Mouse (Mus musculus): ENCODE measurements at regions not wholly inside any gene's neighbourhood (a gene's known extent, or its start where the extent isn't known, plus 50 kb on each side); places are given as distances from the start of the nearest gene placed in this dataset.
A peak's percentile ranks its signal among the peaks of the same experiment; 100 is the strongest.

DNA sequence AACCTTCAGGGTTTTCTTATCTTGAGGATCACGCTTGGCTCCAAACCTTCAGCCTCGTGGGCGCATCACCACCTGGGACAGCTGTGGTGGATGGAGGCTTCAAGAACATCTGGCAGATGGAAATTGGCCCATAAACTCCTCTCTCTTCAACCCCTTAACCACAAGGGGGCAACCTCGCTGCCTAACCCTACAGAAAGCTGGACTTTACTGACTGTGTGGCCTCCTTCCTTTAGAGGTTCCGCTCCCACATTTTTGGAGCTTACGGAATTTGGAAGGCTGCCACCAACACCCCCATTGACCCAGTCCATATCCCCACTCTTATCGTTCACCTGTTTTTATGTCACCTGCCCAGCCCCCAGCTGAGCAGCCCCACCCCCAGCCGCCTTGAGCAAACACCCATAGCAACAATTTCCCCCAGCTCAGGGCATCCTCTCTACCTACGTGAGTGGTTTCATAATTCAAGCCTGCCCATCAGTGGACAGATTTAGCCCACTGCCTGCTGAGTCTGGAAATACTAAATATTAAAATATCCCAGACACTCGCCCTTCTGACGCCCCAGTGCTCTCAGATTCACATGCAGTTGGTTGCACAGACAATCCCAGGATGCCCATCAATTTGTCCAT is 167.0 kb upstream of the Slc22a22 start:
- Histone ChIP-seq H3K4me3 (replicated peaks) (no peak overlapping the region), H3K9me3 (replicated peaks) (no peaks in the 10 kb centered on the region), H3K27me3 (replicated peaks) (no peaks in the 10 kb centered on the region), H3K36me3 (no peaks in the 10 kb centered on the region), H3K4me1 (no peaks in the 10 kb centered on the region), H3K4me2 (no peak overlapping the region), H3K9ac (replicated peaks) (no peak overlapping the region), H3K27ac (replicated peaks) (no peak overlapping the region)
- no peak for ATAC-seq (ENCODE audit: low FRiP score)
- WGBS, result 62% methylated on average over 11 of the region's 11 CpGs

DNA sequence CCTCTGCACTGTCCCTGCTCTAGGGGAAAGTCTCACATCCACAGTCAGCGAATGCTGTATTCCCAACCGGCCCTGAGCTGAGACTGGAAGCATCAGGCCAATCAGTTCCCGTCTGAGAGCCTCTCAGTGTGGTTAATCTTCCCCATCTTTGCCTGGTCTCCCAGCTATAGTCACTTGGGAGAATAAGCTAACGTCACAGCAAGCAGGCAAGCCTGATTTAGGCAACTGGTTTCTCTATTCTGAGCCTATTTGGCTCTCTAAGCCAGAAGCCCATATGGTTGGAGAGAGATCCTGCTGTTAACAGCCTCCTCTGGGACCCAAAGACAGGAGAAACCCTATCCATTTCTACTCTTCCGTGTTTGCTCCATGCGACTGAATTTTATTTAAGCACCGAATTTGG is 161.7 kb upstream of the Slc22a22 start:
- H3K4me3 ChIP-seq (replicated peaks), result no peak overlapping the region
- H3K4me1 ChIP-seq, result 0 out of 2 replicates have a peak, but pooled peaks cover 3% of the 10 kb centered on the region
- no peak overlapping the region for H3K4me2 ChIP-seq
- no peaks in the 10 kb centered on the region for H3K9me3 ChIP-seq (replicated peaks)
- H3K27me3 ChIP-seq (replicated peaks), result no peaks in the 10 kb centered on the region
- no peak overlapping the region for H3K27ac ChIP-seq (replicated peaks)
- WGBS, result 60% methylated on average over 7 of the region's 7 CpGs
- H3K9ac ChIP-seq (replicated peaks), result no peak overlapping the region
- ATAC-seq (ENCODE audit: low FRiP score), result no peak
- H3K36me3 ChIP-seq, result no peaks in the 10 kb centered on the region

DNA sequence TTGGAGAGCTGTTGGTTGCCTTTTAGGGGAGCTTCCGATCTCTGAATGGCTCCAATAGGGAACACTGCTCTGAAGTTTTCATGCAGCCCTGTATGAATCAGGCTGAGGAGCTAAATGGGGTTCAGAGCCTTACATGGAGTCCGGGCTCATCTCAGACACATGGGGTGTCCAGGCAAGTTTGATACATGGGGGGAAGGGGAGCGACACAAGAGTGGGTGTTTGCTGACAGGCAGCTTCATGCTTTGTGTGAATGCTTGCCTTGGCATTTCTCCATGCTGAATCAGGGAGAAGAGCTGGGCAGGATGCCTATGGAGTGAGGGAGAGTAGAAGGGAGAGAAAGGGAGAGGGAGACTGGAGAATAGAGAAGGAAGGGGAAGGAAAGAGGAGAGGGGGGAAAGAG is 155.6 kb upstream of the Slc22a22 start:
- H3K27ac ChIP-seq (replicated peaks), result no peak overlapping the region
- no peak overlapping the region for H3K4me2 ChIP-seq
- ATAC-seq (ENCODE audit: low FRiP score), result no peak
- no peak overlapping the region for H3K9ac ChIP-seq (replicated peaks)
- no peaks in the 10 kb centered on the region for H3K4me1 ChIP-seq
- H3K36me3 ChIP-seq, result no peaks in the 10 kb centered on the region
- H3K4me3 ChIP-seq (replicated peaks), result no peak overlapping the region
- no peaks in the 10 kb centered on the region for H3K27me3 ChIP-seq (replicated peaks)
- H3K9me3 ChIP-seq (replicated peaks), result no peaks in the 10 kb centered on the region
- WGBS, result 81% methylated on average over 3 of the region's 3 CpGs

DNA sequence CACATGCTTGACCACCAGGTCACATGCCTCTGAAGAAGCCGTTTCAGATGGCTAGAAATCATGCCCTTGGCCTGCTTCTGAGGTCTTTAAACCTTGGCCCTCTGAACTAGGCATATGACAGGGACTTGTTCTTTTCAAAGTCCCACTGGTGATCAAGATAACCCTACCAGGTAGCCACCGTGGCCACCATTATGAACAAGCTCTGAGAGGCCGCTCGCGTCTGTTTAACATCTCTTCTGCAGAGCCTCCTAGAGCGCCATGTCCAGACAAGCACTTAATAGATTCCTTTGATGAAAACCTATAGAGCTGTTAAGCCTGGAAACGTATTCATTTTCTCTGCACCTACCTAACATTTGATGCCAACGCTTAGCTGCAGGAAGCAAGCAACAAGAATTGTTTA is 155.1 kb upstream of the Slc22a22 start:
- Histone ChIP-seq H3K27me3 (replicated peaks) (no peaks in the 10 kb centered on the region), H3K36me3 (no peaks in the 10 kb centered on the region), H3K4me1 (no peaks in the 10 kb centered on the region), H3K9me3 (replicated peaks) (no peaks in the 10 kb centered on the region), H3K9ac (replicated peaks) (no peak overlapping the region), H3K27ac (replicated peaks) (no peak overlapping the region), H3K4me2 (no peak overlapping the region), H3K4me3 (replicated peaks) (no peak overlapping the region)
- WGBS, result 88% methylated on average over 8 of the region's 8 CpGs
- no peak for ATAC-seq (ENCODE audit: low FRiP score)

DNA sequence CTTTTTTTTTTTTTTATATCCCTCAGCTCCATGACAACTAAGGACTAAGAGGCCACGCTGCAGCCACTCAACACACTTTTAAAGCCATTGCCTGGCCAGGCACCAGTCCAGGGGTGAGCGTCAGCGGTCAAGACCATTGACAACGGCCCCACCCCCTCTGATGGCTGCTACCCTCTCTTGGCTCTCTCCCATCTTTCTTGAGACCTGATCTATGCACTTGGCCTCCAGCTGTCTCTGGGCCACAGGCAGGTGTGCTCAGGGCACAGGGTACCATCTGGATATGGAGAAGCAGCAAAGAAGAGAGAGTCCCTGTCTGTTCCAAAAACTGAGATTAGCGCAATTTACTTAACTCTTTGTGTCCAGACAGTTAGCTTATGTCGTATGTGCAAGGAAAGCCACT is 141.0 kb upstream of the Slc22a22 start:
- Histone ChIP-seq H3K4me2 (no peak overlapping the region), H3K4me1 (no peaks in the 10 kb centered on the region), H3K9ac (replicated peaks) (no peak overlapping the region), H3K27ac (replicated peaks) (no peak overlapping the region), H3K9me3 (replicated peaks) (no peaks in the 10 kb centered on the region), H3K27me3 (replicated peaks) (no peaks in the 10 kb centered on the region), H3K36me3 (no peaks in the 10 kb centered on the region), H3K4me3 (replicated peaks) (no peak overlapping the region)
- no peak for ATAC-seq (ENCODE audit: low FRiP score)
- WGBS, result 81% methylated on average over 6 of the region's 6 CpGs

DNA sequence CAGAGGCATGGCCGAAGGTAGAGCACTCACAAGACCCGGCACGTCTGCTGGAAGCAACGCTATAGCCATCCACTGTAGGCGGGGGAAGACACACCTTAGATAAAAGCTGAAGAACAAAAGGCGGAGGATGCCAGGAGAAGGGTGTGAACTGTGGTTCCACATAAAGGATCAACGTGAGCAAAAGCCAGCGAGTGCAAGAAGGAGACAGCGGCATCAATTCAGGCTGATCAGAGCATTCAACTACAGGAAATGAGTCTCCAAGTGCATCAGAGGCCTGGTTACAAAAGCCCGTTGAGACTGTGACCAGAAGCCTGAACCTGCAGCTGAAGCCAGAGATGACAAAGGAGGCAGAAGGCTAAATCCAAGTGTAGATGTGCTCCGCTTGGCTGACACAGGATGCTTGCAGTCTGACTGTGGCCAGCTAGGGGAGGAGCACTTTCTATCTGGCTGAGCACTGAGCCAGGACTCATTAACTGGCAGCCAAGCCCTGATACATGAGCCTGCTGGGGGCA is 139.5 kb upstream of the Slc22a22 start:
- no peak for ATAC-seq (ENCODE audit: low FRiP score)

DNA sequence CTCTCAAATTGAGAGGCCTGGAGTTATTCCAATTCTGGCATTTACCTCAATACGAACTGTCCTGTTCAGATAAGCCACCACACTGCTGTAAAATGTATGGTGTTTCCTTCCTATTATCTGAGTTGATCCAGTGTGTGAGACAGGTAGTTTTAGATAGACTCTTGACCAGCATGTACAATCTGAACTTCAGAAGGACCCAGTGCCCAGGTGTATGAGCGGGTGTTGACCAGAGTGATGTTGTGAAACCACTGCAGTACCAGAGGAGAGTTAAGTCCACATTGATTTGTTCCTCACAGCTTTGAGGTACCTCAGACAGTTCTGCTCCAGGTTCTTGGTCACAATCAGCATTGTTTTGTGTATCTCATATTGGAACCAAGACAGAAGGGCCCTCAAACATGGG is 132.6 kb upstream of the Slc22a22 start:
- Histone ChIP-seq H3K4me3 (replicated peaks) (no peak overlapping the region), H3K4me1 (no peaks in the 10 kb centered on the region), H3K9ac (replicated peaks) (no peak overlapping the region), H3K36me3 (no peaks in the 10 kb centered on the region), H3K27me3 (replicated peaks) (no peaks in the 10 kb centered on the region), H3K4me2 (no peak overlapping the region), H3K27ac (replicated peaks) (no peak overlapping the region), H3K9me3 (replicated peaks) (no peaks in the 10 kb centered on the region)
- no peak for ATAC-seq (ENCODE audit: low FRiP score)
- 91% methylated on average over 2 of the region's 2 CpGs for WGBS

More for the DNA sequence above, 139.5 kb upstream of the Slc22a22 start:
- Histone ChIP-seq H3K9me3 (replicated peaks) (no peaks in the 10 kb centered on the region), H3K27ac (replicated peaks) (no peak overlapping the region), H3K4me3 (replicated peaks) (no peak overlapping the region), H3K36me3 (no peaks in the 10 kb centered on the region), H3K4me1 (no peaks in the 10 kb centered on the region), H3K27me3 (replicated peaks) (no peaks in the 10 kb centered on the region), H3K4me2 (no peak overlapping the region), H3K9ac (replicated peaks) (no peak overlapping the region)
- WGBS, result 69% methylated on average over 11 of the region's 11 CpGs

DNA sequence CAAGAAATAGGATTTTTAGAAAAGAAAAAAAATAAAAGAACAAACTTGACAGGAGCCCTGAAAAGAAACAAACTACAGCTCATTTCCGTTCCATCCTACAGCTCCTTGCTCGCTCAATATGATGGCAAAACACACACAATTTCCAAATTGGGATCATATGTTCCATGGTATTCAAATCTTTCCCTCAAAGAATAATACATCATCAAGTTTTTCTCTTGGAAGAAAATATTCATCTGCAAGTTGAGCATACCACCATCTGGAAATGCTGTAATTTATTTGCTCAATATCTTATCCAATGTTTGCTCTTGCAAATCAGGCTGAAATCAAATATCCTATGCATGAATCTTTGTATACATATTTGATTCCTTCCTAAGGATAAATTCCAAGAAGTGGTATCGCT is 131.1 kb upstream of the Slc22a22 start:
- Histone ChIP-seq H3K9ac (replicated peaks) (no peak overlapping the region), H3K4me3 (replicated peaks) (no peak overlapping the region), H3K27me3 (replicated peaks) (no peaks in the 10 kb centered on the region), H3K27ac (replicated peaks) (no peak overlapping the region), H3K9me3 (replicated peaks) (no peaks in the 10 kb centered on the region), H3K36me3 (no peaks in the 10 kb centered on the region), H3K4me2 (no peak overlapping the region), H3K4me1 (no peaks in the 10 kb centered on the region)
- WGBS, result 90% methylated on average over 3 of the region's 3 CpGs
- ATAC-seq (ENCODE audit: low FRiP score), result no peak

DNA sequence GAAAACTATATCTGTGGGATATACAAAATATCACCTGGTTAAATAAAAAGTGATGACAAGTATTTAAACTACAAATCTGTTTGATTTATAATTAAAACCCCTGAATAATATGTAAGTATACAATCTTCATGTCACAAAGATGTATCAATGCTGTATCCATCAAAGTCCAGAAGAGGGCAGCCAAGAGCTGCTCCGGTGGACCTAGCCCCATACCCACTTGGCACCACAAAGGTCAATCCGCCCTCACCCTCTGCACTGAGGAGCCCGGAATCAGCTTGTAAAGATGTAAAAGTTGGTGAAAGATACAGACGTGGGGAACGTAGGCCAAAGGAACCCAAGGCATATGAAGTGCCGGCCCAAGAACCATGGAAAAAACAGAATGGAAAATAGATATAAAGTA is 123.1 kb upstream of the Slc22a22 start:
- no peak overlapping the region for H3K27ac ChIP-seq (replicated peaks)
- no peak overlapping the region for H3K9ac ChIP-seq (replicated peaks)
- H3K4me2 ChIP-seq, result peak overlapping the region; percentile 5; the same call in 1 of the 2 replicates
- peak; percentile 55; the same call in 1 of the 2 replicates for ATAC-seq (ENCODE audit: low FRiP score)
- H3K4me1 ChIP-seq, result no peaks in the 10 kb centered on the region
- H3K9me3 ChIP-seq (replicated peaks), result no peaks in the 10 kb centered on the region
- no peaks in the 10 kb centered on the region for H3K36me3 ChIP-seq
- H3K27me3 ChIP-seq (replicated peaks), result no peaks in the 10 kb centered on the region
- WGBS, result 15% methylated on average over 6 of the region's 6 CpGs
- H3K4me3 ChIP-seq (replicated peaks), result no peak overlapping the region

DNA sequence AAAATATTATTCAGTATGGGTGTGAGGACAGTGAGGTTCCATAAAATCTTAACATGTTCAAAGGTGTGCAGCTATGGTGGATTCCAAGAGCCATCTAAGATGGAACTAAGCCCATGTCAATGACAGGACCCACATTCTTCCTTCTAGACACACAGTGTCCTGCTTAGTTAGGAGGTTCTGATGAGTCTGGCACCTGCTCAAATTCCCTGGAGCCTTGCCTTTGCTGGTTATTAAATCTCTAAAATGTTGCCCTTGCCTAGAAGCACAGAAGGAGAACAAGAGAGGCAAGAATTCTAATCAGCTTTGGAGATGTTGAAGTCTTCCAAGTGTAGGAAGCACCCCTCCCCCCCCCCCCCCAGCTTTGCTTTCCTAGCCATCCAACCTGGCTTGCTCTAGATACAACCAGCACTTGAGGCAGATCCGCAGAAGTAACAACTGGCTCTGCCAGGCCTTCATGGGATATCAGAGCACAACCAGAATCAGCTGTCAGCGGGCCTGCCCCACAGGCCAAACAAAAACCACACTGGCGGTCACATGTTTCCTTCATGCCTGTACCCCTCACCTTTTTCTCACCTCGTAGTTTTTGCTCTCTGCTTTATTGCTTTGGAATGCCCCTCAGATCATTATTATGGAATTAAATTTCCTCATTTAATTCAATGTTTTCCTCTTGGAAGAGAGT is 116.0 kb upstream of the Slc22a22 start:
- H3K4me1 ChIP-seq, result peaks cover 14% of the 10 kb centered on the region
- no peak overlapping the region for H3K4me3 ChIP-seq (replicated peaks)
- no peak overlapping the region for H3K4me2 ChIP-seq
- ATAC-seq (ENCODE audit: low FRiP score), result no peak
- no peak overlapping the region for H3K27ac ChIP-seq (replicated peaks)
- H3K36me3 ChIP-seq, result no peaks in the 10 kb centered on the region
- 67% methylated on average over 4 of the region's 4 CpGs for WGBS
- no peaks in the 10 kb centered on the region for H3K27me3 ChIP-seq (replicated peaks)
- H3K9me3 ChIP-seq (replicated peaks), result no peaks in the 10 kb centered on the region
- H3K9ac ChIP-seq (replicated peaks), result no peak overlapping the region

DNA sequence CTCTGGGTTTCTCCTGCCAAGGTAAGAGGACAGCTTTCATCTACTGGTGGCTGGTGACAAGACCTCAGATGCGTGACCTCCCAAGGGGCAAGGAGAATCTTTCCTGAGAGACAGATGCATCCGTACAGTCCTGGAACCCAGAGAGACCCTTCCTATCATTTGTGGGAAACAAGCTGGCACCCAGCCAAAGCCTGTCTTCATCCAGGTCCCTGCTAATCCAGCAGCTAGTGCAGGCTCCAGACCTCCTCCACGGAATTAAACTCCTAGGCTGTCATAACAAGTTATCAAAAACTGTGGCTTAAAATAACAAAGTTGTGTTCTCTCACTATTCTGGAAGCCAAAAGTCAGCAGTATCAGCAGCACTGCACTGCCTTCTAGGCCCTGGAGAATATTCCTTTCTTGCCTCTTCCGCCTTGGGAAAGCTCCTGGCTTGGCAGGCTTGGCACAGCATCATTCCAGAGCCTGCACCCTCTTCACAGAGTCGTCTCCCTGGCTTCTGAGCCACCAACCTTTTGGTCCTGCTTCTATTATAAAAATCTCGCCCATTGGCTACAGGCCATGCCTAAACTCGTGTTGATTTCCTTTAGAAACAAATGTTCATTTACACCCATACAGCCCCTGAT is 113.3 kb upstream of the Slc22a22 start:
- H3K27ac ChIP-seq (replicated peaks), result no peak overlapping the region
- no peaks in the 10 kb centered on the region for H3K9me3 ChIP-seq (replicated peaks)
- H3K4me3 ChIP-seq (replicated peaks), result no peak overlapping the region
- no peaks in the 10 kb centered on the region for H3K27me3 ChIP-seq (replicated peaks)
- H3K4me2 ChIP-seq, result no peak overlapping the region
- H3K9ac ChIP-seq (replicated peaks), result no peak overlapping the region
- peaks cover 14% of the 10 kb centered on the region for H3K4me1 ChIP-seq
- WGBS, result 56% methylated on average over 7 of the region's 7 CpGs
- H3K36me3 ChIP-seq, result no peaks in the 10 kb centered on the region
- no peak for ATAC-seq (ENCODE audit: low FRiP score)

Measured in neural tube, embryonic 15.5 days (tissue).